Mouse (Mus musculus): ENCODE data around the gene Naip2.
"Not testable (repeated sequence)": the region's sequence is repeated elsewhere in the genome, so short reads cannot be mapped to it uniquely, and the experiment has no call there.

Gene Naip2

DNA sequence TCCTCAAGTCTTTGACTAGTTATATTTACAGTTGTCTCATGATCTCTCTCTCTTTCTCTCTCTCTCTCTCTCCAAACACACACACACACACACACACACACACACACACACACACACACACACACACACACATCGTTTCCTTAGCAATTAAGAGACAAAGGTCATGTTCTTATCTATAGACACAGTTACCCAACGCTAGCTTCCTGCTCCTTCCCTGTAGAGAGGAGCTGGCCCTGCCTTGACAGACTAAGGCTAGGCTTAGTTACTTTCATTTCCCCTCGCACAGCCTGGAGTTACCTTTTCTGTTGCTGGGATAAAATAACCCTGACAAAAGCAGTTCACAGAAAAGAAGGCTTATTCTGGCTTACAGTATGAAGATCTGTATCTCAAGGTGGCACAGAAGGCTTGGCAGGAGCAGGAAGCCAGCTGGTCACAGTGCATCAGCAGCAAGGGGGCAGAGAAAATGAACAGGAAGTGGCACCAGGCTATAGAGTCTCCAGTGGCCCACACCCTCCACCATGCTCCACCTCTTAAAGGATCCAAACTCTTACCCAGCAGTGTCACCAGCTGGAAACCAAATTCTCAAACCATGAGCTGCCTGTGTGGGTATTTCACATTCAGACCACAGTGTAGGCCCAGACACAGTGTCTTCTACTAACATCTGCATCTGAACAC, at the start of gene Naip2:
Gene Naip2, minus strand, starts transcription at position 434 of the 675 bp plus-strand sequence.
- in situ Hi-C loops (cut with MboI; ENCODE audit: unreplicated experiment in 2 of 2): not testable (repeated sequence)

DNA sequence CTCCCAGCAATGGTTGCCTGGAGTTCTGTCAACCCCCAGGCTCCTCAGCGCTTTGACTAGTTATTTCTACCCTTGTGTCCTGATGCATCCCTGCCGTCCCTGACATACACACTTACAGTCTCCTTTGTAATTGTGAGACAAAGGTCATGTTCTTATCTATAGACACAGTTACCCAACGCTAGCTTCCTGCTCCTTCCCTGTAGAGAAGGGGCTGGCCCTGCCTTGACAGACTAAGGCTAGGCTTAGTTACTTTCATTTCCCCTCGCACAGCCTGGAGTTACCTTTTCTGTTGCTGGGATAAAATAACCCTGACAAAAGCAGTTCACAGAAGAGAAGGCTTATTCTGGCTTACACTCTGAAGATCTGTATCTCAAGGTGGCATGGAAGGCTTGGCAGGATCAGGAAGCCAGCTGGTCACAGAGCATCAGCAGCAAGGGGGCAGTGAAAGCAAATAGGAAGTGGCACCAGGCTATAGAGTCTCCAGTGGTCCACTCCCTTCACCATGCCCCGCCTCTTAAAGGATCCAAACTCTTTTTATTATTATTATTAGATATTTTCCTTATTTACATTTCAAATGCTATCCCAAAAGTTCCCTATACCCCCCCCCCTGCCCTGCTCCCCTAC, 45.1 kb upstream of the Naip2 start:
- in situ Hi-C loops (cut with MboI; ENCODE audit: unreplicated experiment in 2 of 2): not testable (repeated sequence)

DNA sequence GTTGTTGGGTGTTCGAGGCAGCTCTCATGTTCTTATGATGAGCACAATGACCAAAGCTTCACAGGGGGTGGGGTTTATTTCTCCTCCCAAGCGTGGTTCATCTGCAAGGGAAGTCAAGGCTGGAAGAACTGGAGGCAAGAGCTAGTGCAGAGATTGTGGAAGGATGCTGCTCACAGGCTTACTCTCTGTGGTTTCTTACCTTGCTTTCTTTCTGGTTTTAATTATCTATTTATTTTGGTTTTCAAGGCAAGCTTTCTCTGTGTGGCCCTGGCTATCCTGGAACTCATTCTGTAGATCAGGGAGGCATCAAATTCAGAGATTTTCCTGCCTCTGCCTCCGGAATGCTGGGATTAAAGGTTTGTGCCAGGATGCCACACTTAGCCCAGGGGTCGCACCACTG, 44.3 kb upstream of the Naip2 start, which contains the start of gene Naip5:
Gene Naip5, minus strand, starts transcription at position 101 of the 400 bp plus-strand sequence.
- in situ Hi-C loops (cut with MboI; ENCODE audit: unreplicated experiment in 2 of 2): not testable (repeated sequence)

DNA sequence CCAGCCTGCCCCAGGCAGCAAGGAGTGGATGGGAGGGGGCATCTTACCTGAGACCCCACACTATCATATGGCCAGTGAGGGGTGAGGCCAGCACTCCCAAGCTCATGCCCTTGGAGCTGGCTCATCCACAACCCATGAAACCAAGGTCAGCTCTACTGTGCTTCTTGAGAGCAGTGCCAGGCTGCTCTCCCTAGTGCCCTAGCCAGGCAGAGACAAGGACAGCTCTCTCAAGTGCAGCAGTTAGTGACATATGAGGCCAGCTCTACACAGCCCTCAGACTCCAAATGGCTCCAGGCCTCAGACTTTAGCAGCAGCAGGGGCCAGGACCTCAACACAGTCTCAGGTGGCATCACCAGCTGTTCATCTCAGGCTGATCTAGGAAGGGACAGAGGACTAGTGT, 41.8 kb upstream of the Naip2 start:
- in situ Hi-C loops (cut with MboI; ENCODE audit: unreplicated experiment in 2 of 2): no loop called here

DNA sequence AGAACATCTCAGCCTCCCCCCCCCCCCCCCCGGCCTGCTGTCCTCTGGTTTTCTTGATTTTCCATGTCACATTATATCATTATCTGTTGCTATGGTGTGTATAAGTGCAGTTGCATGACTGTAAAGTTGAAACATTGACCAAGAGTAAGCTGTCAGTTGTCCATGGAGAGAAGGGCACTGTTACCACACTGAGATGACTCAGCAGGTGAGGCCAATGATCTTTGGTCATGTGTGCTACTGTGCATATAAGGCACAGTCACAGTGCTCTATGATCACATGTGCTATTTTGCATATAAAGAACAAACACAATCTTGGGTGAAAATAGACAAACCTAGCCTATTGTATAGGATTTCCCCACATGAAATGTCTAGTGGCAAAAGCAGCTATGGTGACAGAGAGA, 11.8 kb upstream of the Naip2 start:
- in situ Hi-C loops (cut with MboI; ENCODE audit: unreplicated experiment in 2 of 2): not testable (repeated sequence)

DNA sequence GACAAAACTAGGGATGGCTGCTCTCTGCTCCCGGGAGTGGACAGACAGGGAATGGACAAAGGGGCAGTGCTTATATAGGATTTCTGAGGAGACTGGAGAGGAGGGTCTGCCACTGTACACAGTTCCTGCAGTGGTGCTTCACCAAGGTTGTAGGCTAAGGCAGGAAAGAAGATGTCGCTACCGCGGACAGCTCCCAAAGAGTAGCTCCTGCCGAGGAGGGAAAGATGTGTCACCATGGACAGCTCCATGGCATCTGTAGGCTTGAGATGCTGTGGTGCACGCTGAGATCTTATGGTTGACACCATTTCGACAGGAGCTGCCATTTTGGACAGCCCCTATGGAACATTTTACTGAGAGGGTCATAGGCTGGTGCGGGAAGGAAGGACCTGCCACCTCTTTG, 8.6 kb upstream of the Naip2 start:
- in situ Hi-C loops (cut with MboI; ENCODE audit: unreplicated experiment in 2 of 2): no loop called here

DNA sequence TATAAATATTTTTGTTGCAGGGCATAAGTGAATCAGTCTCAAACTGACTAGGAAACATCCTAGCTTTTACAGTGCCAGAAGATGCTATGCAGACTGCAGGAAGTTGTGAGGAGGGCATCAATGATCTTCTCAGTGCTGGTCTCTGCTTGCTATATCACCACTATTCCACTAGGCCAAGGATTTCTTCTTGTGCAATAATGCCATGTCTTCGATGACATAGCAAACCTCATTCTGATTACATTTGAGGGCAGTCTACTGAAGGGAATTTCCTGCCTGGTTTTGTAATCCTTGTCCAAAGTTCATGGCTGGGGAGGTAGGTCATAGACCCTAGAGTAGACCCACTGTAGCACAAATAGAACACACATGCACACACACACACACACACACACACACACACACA, 1.4 kb upstream of the Naip2 start:
- in situ Hi-C loops (cut with MboI; ENCODE audit: unreplicated experiment in 2 of 2): no loop called here

DNA sequence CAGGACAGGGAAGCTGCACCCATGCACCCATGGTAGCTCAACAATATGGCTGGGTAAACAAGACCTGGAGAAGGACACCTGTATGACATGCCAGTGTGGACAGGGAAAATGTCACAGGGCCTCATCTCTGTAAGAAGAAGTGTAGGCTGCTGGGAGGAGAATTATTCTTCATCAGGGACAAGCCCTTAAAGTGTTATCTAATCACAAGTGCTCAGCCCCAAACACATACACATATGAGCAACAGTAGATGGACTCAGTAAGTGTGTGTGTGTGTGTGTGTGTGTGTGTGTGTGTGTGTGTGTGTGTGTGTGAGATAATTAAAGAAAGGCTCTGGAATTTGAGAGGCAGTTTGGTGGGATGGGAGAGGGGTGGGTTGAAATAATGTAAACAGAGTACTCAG, 1.1 kb downstream of the Naip2 start:
- in situ Hi-C loops (cut with MboI; ENCODE audit: unreplicated experiment in 2 of 2): no loop called here

DNA sequence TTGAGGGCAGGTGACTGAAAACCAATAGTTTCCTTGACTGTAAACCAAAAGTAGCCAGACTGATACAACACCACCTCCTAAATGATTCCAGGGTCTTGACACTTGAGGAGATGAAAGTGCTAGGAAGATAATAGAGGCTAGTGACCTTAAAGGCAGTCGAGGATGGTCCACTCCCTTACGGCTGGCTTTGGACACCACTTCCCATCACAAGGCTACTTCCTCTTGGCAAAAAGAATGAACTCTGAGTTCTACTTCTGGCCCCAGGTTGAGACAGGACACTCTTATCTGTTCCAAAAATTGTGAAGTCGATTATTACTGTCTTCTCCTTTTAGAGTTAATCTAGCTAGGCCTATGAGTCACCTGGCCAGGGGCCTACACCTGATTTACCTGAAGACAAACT, 6.5 kb downstream of the Naip2 start:
- in situ Hi-C loops (cut with MboI; ENCODE audit: unreplicated experiment in 2 of 2): no loop called here

DNA sequence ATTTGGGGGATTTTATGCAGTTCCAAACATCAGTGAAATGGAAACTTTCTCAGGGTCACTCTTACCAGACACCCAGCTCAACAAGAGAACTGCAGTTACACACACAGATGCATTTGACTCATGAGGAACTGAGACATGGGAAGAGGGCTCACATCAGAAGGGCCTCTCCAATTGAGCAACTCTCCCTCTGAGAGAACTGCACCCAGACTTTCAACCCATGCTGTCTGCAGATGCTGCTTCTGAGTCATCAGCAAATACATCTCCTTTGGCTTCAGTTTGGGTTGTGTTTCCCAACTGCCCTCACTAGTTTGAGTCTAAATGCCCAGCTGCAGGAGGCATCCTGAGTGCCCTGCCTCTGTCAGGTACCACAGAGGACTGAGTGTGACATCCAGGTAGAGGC, 18.8 kb downstream of the Naip2 start:
- in situ Hi-C loops (cut with MboI; ENCODE audit: unreplicated experiment in 2 of 2): not testable (repeated sequence)

DNA sequence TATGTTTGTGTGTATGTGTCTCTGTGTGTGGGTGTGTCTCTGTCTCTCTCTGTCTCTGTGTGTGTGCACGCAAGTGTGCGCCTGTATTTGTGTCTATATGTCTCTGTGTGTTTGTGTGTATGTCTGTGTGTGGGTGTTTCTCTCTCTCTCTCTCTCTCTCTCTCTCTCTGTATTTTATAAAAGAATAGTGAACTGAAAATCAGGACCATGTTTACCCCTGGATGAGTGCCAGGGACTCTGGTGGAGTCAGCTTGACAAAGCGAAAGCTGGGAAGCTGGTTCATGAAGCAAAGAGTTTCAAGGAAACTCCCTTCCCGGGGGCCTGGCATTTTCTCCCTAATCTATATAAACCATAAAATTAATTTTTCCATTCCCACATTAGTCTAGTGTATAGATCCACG, 27.5 kb downstream of the Naip2 start:
- in situ Hi-C loops (cut with MboI; ENCODE audit: unreplicated experiment in 2 of 2): not testable (repeated sequence)

DNA sequence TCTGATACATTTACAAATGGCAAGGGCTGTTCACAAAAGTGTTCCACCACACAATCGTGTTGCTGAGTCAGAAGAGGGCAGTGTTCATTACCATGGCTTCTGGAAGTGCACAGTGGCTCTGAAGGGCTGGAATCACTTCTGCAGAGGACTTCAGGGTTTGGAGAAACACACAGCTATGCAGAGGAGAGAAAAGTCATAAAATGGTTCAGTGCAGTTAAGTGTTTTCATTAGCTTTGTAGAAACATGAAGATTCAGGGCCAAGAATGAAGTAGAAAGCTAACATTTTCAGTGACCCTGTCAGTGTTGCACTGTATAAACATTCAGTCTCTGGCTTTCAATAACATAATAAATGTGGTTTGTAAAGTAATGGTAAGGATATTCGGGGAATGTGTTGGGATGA, 35.5 kb downstream of the Naip2 start:
- in situ Hi-C loops (cut with MboI; ENCODE audit: unreplicated experiment in 2 of 2): not testable (repeated sequence)

DNA sequence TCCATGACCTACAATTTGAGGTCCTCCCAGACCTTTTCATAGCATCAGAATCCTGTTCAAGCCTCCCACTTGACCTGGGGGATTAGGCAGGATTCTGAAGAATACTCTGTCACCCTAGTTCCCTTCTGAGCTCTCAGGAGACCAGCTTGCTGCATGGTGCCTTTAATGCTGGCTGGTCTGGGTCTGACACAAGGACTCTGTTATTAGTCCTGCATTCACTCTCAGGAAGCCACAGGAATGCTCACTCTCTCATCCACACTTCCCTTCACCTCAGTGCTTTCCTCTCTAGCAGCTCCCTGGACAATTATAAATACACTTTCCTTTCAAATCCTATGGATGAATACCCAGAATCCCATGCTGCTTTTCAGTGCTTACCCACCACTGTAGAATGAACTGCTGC, 39.4 kb downstream of the Naip2 start:
- in situ Hi-C loops (cut with MboI; ENCODE audit: unreplicated experiment in 2 of 2): not testable (repeated sequence)

DNA sequence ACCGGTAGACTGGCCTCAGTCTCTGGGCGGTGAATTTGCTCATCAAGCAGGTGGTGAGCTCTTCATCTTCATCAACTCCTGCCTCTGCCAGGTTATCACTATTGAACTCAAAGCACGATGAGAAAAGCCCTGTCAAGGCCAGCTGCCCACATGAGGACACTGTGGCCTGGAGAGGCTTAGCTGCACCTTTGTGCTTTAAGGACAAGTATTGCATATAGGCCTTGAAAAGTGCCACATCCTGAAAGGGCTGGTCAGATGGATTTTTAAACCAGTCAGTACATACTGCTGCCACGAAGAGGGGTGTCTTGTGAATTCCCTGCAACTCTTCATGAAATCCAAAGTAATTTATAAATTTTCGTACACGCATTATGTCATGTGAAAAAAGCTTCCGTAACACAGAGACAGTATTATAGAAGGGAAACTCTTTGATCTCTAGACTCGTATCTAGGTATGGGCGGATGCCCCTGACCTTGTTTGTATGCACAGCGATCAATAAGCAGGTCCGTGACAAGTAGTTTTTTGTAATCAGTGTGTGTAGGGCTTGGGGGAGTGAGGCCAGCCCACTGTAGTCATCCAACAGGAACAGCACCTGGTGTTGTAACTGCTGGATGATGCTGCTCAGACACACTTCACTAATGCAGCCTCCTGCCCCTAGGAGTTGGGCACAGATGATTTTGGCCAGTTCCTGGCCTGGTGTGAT, 40.6 kb downstream of the Naip2 start:
- in situ Hi-C loops (cut with MboI; ENCODE audit: unreplicated experiment in 2 of 2): not testable (repeated sequence)

DNA sequence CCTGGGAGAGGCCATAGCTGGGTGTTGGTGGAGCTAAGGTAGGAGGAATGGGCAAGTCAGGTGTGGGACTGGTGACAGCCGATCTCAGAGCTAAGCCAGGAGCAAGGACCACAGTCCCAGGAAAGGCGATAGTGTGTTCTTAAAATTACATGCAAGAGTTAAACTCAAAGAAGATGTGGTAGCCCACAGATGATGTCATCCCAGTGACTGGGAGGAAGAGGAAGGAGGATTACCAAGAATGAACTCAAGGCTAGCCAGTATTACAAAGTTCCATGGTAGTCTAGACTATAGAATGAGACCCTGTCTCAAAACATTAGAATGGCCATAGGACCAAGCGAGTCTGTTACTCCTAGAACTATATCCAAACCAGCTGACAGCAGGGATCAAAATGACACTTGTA, 45.3 kb downstream of the Naip2 start:
- in situ Hi-C loops (cut with MboI; ENCODE audit: unreplicated experiment in 2 of 2): no loop called here

DNA sequence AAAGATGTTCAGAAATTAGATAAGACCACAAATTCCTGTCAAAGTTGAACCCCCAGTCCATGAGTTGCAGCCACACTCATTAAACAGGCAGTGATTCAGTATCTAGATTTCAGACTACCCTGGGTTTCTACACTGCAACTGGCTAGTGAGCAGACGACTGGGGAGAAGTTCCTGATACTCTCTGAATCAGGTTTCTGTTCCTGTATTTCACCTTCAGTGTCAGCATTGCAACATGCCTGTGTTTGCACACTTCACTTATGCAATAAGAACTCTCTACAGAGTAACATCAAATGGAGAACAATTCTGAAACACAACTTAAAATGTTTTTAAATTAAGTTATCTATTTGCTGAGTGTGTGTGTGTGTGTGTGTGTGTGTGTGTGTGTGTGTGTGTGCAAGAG, 49.2 kb downstream of the Naip2 start:
- in situ Hi-C loops (cut with MboI; ENCODE audit: unreplicated experiment in 2 of 2): no loop called here

DNA sequence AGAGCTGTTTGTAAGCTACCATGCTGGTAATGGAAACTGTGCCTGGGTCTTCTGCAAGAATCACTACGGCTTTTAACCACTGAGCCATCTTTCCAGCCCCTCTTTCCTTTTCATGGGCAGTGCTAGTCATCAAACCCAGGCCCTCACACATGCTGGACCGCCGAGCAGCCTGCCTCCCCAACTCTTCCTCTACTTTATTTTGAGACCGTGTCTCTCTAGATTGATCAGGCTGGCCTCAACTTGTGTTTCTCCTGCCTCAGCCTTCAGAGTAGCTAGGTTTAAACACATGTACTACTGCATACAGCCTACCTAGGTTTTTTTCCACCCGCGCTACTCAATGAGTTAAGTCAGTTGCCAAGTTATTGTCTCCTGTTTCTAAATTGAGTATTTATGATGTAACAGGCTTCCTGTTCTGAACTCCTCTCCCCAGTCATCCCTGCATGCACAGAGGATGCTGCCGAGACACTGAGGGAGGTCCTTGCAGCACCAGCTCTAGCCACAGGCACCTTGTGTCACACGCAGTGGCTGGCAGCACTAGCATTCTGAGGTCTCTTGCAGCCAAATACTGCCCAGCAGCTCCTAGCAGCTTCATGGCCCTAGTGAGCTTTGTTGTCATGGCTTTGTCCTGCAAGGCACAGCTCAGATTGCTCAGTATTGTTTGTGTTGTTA, 60.1 kb downstream of the Naip2 start:
- in situ Hi-C loops (cut with MboI; ENCODE audit: unreplicated experiment in 2 of 2): loop anchor here in 1 of 2 experiments (25.0 kb wide), 1 partner anchor 346 kb away; the partner anchor contains the start of gene Gtf2h2

DNA sequence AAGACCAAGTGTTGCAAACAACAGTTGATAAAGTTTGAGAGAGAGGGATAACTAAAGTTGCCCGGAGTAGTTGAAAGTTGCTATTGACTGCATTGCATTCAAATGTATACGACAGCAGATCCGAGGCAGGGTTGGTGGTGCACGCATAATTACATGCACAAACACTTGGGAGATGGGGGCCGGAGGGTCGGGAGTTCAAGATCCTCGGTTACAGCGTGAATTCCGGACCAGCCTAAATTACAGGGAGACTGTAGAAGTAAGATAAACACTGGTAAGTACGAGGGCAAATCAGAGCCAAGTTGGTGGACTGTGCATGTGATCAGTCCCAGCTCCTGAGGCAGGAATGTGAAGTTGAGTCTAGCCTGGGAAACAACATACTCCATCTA, 76.6 kb downstream of the Naip2 start:
- in situ Hi-C loops (cut with MboI; ENCODE audit: unreplicated experiment in 2 of 2): loop anchor here in 1 of 2 experiments (25.0 kb wide), 1 partner anchor 362 kb away; the partner anchor contains the start of gene Gtf2h2

DNA sequence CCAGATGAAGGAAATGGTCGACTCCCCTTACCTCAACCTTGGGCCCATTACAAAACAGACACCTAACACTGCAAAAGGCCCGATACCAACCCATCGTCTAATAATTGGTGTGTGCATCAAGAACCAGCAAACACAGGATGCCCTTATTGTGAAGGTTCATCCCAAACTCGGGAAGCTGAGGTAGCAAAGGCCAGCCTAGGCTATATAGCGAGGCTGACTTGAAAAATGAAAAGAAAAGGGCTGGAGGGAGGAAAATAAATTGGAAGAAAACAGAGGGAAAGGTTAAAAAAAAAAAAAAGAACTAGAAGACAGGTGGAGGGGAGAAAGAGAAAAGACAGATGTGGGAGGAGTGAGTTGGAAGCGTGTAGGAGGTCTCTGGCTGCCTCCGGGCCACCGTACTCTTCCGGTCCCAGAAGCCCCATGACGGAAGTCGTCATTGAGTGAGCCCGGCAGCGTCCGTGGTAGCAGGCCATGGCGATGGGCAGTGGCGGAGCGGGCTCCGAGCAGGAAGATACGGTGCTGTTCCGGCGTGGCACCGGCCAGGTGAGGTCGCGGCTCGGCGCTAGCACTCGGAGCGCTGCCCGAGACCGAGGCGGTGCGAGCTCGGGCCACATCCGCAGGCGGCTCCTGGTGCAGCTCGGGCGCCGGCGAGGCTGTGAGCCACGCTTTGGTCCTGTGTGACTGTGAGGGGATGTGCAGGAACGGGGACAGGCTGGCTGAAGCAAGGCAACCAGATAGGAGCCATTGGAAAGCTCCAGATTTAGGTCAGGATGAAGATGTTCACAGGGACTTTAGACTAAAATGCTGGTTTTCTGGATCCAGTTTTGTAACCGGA, 77.3 kb downstream of the Naip2 start, which contains the start of gene Smn1:
Gene Smn1, plus strand, starts transcription at position 430 of the 835 bp plus-strand sequence.
- in situ Hi-C loops (cut with MboI; ENCODE audit: unreplicated experiment in 2 of 2): loop anchor here (25.0 kb wide), 4 partner anchors 262 to 1588 kb away; partner anchors contain the start of genes Gtf2h2 (in 2 of the 2) and Slc30a5 (in 1 of the 2)

DNA sequence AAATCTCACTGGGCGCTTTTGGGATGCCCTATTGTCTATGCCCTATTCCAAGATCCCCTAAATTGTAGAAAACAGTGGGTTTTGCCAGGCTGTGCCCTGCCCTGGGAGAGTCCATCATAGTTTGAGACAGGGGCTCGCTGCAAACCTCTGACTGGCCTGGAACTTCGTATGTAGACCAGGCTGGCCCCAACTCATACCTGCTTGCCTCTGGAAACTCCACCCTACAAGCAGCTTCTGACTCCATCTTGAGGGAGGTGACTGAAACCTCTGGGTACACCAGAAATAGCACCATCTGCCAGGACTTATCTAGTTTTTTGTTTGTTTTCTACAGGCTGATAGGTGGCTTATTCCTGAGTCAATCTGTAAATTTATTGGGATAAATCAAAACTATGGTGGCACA, 77.9 kb downstream of the Naip2 start:
- in situ Hi-C loops (cut with MboI; ENCODE audit: unreplicated experiment in 2 of 2): loop anchor here (25.0 kb wide), 4 partner anchors 262 to 1588 kb away; partner anchors contain the start of genes Gtf2h2 (in 1 of the 2) and Slc30a5 (in 1 of the 2)
